Comparison of ENCODE assay signal across 8 mouse cellular contexts in the genomic region with DNA sequence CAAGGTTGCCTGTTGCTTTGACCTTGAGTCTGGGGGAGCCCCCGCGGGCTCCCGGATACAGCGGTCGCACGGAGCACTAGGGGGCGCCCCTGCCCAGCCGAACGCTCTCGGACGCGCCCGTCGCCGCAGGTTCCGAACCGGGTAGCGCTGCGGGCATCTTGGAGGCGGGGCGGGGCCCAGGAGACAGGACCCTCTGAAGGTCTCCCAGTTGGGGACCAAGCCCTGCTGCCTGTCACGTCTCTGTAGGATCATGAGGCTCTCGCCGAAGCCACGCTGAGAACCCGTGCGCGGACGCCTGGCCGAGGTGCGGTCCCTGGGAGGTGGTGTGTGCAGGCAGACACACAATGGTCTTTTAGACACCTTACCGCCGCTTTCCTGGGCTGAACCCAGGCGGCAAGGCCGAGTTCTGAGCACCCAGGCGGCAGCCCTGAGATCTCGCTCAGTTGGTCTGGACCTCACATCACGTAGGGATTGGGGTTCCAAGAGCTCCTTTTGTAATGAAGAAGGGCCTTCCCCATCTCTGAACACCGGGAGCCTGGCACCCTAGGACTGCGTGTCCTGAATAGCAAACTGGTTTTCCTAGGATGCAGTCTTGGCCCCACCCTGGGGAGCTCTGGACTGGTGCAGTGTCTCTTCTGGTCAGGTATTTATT.
DNase-seq lines count a peak whose midpoint lies in the region; ATAC-seq and TF ChIP-seq lines count a peak whose summit lies in the region.

No protein-coding gene starts in this region.

- H3K27me3 ChIP-seq in intestine, postnatal 0 days (replicated peaks; ENCODE audit: control insufficient read depth, insufficient read depth, low read length): 0 out of 2 replicates have a peak, but pooled peaks cover 4% of the 10 kb centered on the region
- H3K27me3 ChIP-seq in midbrain, embryonic 10.5 days (ENCODE audit: low read depth, poor library complexity, severe bottlenecking): peaks cover 51% of the 10 kb centered on the region

- peak; percentile 92 for DNase-seq in adrenal gland, postnatal 14 days
- DNase-seq in embryo, embryonic 9.5 days (ENCODE audit: extremely low spot score): peak; percentile 85
- DNase-seq in gastrocnemius, postnatal 4 days (ENCODE audit: low spot score in 2 of 2): peak; percentile 83 to 89
- DNase-seq in left cerebral cortex, postnatal 36 days (ENCODE audit: low spot score in 2 of 2): peak; percentile 87
- DNase-seq in midbrain, embryonic 10.5 days (ENCODE audit: low spot score): peak; percentile 83
- DNase-seq in right cerebral cortex, postnatal 4 days: peak; percentile 97
- DNase-seq in yolk sac, embryonic 10.5 days (ENCODE audit: low spot score): peak; percentile 68

- WGBS in intestine, postnatal 0 days: 2% methylated on average over 40 of the region's 40 CpGs
- WGBS in midbrain, embryonic 10.5 days: 1% methylated on average over 40 of the region's 40 CpGs

- intact Hi-C loops in left cerebral cortex, postnatal 36 days (cut with DNase I): loop anchor here (1.0 to 2.0 kb wide), 2 partner anchors 92 to 229 kb away; no protein-coding TSS in a partner anchor

- no peak overlapping the region for H3K27ac ChIP-seq in intestine, postnatal 0 days (ENCODE audit: low read depth, low read length)
- H3K27ac ChIP-seq in midbrain, embryonic 10.5 days (replicated peaks): peak overlapping the region; percentile 80

- no peaks in the 10 kb centered on the region for H3K9me3 ChIP-seq in intestine, postnatal 0 days (ENCODE audit: control insufficient read depth)
- H3K9me3 ChIP-seq in midbrain, embryonic 10.5 days (replicated peaks): no peaks in the 10 kb centered on the region

- H3K4me2 ChIP-seq in intestine, postnatal 0 days (replicated peaks; ENCODE audit: low read depth): peak overlapping the region; percentile 78

- H3K4me1 ChIP-seq in intestine, postnatal 0 days (replicated peaks; ENCODE audit: control insufficient read depth, insufficient read depth, low read length): peaks cover 6% of the 10 kb centered on the region; the same call in 1 of the 2 replicates
- peaks cover 42% of the 10 kb centered on the region for H3K4me1 ChIP-seq in midbrain, embryonic 10.5 days

- TF ChIP-seq CTCF in intestine, postnatal 0 days (IDR thresholded peaks at IDR 0.05; ENCODE audit: low read depth): peak; percentile 88

- ATAC-seq in intestine, postnatal 0 days: peak; percentile 69

- peak overlapping the region; percentile 44 for H3K4me3 ChIP-seq in intestine, postnatal 0 days (ENCODE audit: low read depth, low read length)
- H3K4me3 ChIP-seq in midbrain, embryonic 10.5 days: peak overlapping the region; percentile 62

- H3K9ac ChIP-seq in intestine, postnatal 0 days (ENCODE audit: low read depth, low read length): peak overlapping the region; percentile 2; the same call in 1 of the 2 replicates

- no peaks in the 10 kb centered on the region for H3K36me3 ChIP-seq in intestine, postnatal 0 days (ENCODE audit: control insufficient read depth, insufficient read depth)
- H3K36me3 ChIP-seq in midbrain, embryonic 10.5 days: no peaks in the 10 kb centered on the region
